Mouse (Mus musculus) heart, postnatal 0 days (tissue): ENCODE data around the gene Gjc1.

Experiments
- CTCF ChIP-seq: IDR thresholded peaks from 2 replicates; pipeline ENCODE4 v1.5.1; 2016; ENCODE audit warnings: antibody characterized with exemption, control low read depth, low read depth
- EP300 ChIP-seq: IDR thresholded peaks from 2 replicates; pipeline ENCODE4 v1.6.1; 2016; ENCODE audit warnings: antibody characterized with exemption, low read depth

GRCm38 (mm10) chr11:102778165-102778564 is 41.3 kb downstream of the Gjc1 start:
- no peak for TF ChIP-seq EP300
- TF ChIP-seq CTCF, result no peak
